Mouse (Mus musculus) testis, adult 2 months (tissue): Measurements from ENCODE around the gene Camta1.

ENCODE experiments used
- CTCF ChIP-seq: fragments of 200-500 bp; IDR thresholded peaks from 2 replicates; pipeline ENCODE4 v1.5.1; 2012; ENCODE audit warnings: low read depth, mild to moderate bottlenecking, inconsistent platforms, low read length, moderate library complexity; ENCODE audit not compliant: control insufficient read depth, insufficient read depth, insufficient replicate concordance
- POLR2A ChIP-seq: fragments of 200-500 bp; IDR thresholded peaks from 2 replicates; pipeline ENCODE4 v1.6.1; 2012; ENCODE audit warnings: low read depth, mild to moderate bottlenecking, inconsistent platforms, low read length, moderate library complexity; ENCODE audit not compliant: control insufficient read depth

DNA sequence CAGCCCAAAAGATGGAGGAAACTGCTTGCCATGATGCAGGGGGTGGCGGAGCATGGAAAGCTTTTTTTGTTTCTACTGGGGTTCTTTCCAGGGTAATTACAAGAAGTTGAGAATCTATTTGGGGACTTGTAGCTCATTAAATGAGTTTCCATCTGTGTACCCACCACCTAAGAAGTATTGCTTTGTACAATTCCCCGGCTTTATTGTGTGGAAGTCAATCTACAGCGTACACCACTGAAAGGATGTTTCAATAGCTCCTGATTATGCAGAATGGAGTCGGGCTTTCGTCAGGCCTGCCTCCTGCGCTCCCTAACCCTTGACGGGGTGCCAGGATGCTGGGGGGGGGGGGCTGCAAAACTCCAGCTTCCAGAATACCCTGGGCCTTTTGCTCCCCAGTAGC is 167.1 kb downstream of the Camta1 start:
- TF ChIP-seq CTCF (no peak), POLR2A (no peak)
